Mouse (Mus musculus): Measurements from ENCODE around the gene Gm12248.

Gene Gm12248

GRCm38 (mm10) chr11:58039027-58039426 is 53.9 kb downstream of the Gm12248 start:
- DNase-seq (ENCODE audit: extremely low read depth, low read depth), result no peak

GRCm38 (mm10) chr11:58033635-58034034 is 59.3 kb downstream of the Gm12248 start:
- DNase-seq (ENCODE audit: extremely low read depth, low read depth), result no peak

GRCm38 (mm10) chr11:58031176-58031575 is 61.8 kb downstream of the Gm12248 start:
- DNase-seq (ENCODE audit: extremely low read depth, low read depth), result no peak

GRCm38 (mm10) chr11:58029869-58030268 is 63.1 kb downstream of the Gm12248 start:
- DNase-seq (ENCODE audit: extremely low read depth, low read depth), result no peak

GRCm38 (mm10) chr11:58028981-58029380 is 64.0 kb downstream of the Gm12248 start:
- DNase-seq (ENCODE audit: extremely low read depth, low read depth), result no peak

- no peak for DNase-seq (ENCODE audit: extremely low read depth, low read depth)
Measured at GRCm38 (mm10) chr11:58026860-58027259, 66.1 kb downstream of the Gm12248 start.

DNA sequence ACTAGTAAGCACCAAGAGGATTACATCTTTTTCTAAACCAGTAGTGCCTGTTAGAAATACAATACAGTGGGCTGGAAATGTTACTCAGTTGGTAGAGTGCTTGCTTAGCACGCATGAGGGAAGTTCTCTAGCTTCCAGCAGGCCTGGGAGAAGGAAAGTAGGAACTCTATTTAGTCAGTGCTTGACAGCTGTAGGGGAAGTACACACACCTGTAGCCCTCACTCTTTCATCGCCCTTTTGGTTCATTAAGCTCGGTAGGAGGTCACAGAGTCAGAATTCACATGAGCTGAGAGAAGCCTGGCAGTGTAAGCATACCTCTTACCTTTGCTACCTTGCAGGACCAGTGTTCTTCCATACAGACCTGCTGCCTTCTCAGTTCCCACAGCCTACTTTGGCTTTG is 66.6 kb downstream of the Gm12248 start:
- DNase-seq (ENCODE audit: extremely low read depth, low read depth), result no peak

DNA sequence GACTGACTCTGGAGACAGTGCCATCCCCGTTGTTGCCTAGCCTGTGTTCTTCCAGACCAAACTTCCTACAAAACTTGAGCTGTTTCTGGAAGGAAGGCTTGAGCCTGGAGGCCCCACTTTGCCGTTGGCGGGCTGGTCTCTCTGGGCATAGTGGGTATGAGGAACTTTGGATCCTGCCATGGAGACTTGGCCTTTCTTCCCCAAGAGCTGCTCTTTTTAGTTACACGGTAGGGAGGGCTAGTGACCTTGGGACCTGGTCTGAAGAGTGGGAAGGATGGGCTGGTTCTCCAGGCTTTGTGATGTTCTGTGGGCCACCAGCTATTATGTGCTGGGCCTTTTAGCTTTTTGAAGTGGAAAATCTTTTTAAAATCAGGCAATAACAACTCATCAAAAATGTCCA is 67.1 kb downstream of the Gm12248 start:
- DNase-seq (ENCODE audit: extremely low read depth, low read depth), result no peak

DNA sequence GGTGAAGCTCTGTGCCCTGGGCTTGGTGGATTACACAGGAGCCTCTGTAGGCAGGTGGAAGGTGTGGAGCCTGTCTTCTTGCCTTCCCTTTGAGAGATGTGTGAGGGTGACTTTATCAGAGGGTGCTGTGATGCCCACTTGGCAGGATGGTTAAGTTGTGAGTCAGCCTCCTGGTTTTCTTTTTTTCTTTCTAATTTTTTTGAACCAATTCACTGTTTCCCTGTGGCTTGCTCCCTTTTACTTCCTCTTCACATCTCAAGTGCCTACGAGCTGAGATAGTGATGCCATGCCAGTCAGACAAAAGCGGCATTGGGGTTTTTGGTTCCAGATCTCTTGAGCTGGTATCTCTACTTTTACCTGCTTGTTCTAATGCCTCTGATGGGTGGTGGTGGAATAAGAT is 68.3 kb downstream of the Gm12248 start:
- no peak for DNase-seq (ENCODE audit: extremely low read depth, low read depth)

DNA sequence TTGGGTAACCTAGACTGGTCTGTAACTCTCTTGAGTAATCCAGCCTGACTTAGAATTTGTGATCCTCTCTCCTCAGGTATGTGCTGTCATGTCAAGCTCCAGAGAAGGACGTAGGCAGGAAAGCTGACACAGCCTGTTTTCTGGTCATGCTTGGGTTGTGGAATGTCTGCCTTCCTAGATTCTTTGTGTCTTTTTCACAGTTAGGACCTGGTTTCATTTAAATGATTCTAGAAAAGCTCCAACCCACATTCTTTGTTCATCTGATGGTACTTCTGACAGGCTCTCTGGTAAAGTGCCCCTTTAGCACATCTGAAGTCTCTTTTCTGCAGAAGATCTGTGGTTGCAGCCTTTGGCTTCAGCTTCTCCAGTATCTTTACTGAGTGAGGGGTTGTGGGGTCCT is 68.7 kb downstream of the Gm12248 start:
- DNase-seq (ENCODE audit: extremely low read depth, low read depth), result no peak

DNA sequence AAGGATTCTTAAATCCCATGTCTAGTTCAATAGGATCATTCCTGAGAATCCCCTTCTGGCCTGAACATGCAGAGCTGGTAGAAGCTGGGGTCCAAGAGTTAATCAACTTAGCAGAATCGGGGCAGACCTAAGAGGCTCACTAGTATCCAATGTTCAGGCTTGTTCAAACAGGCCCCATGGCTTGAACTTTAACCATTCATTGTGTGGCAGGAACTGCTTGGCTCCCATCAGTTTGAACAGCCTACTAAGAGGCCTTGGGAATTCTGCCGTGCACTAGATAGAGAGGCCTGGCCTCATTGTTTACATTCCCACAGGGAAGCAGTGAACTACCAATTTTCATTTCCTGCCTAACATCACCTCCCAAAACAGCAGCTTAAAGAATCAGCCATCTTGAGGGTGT is 71.3 kb downstream of the Gm12248 start:
- no peak for DNase-seq (ENCODE audit: extremely low read depth, low read depth)

DNA sequence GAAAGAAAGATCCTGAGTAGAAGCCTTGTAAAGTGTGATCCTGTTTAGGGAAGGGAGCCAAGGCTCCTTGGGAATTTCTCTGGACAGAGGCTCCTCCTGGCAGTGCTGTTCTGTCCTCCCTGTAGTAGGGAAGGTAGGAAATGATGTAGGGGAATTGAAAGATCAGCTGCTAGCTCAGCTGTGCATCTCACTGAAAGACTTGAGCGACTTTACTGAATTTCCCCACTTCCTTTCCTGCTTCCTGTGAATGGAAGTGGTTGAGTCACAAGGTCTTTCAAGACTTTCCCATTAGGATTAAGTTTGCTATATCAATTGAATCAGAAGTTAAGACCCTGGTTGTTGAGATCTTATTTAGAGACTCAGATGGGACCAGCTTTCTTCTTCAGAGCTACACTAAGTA is 71.8 kb downstream of the Gm12248 start:
- no peak for DNase-seq (ENCODE audit: extremely low read depth, low read depth)

- no peak for DNase-seq (ENCODE audit: extremely low read depth, low read depth)
Measured at GRCm38 (mm10) chr11:58018701-58019100, 74.2 kb downstream of the Gm12248 start.

DNA sequence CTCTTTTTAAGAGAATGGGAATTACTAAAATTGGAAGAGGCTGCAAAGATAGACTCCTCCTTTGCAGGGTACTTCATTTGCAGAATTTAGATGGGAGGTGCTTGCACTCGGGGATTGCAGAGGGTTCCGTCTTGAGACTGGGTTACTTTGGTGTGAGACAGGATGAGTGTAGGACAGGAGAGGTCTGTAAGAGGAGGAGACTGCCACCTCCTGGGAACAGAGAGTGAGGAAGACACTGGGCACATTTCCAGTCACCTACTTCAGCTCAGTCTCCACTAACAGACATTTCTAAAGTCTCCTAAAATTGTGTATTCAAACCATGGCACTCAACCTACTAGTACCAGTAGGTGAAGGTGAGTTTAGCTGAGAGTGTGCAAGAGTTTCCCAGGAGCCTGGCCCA is 74.6 kb downstream of the Gm12248 start:
- DNase-seq (ENCODE audit: extremely low read depth, low read depth), result no peak

GRCm38 (mm10) chr11:58017422-58017821 is 75.5 kb downstream of the Gm12248 start:
- DNase-seq (ENCODE audit: extremely low read depth, low read depth), result no peak

DNA sequence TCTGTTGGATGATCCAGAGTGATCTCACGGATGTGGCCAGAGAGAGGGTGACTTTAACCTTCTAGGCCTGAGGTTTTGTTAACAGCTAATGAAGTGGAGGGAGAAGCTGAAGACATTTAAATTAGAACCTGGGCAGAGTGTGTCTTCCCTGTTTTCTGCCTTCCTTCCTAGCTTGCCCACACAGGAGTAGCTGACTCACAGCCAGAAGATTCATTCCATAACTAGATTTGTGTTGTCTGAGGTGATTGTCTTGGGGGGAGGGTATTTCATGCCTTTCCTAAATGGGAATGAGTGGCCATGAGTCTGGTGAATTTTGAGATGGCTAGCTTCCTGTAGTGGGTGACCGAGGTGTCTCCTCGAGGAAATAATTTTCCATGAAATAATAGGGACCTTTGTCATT is 76.6 kb downstream of the Gm12248 start:
- no peak for DNase-seq (ENCODE audit: extremely low read depth, low read depth)

DNA sequence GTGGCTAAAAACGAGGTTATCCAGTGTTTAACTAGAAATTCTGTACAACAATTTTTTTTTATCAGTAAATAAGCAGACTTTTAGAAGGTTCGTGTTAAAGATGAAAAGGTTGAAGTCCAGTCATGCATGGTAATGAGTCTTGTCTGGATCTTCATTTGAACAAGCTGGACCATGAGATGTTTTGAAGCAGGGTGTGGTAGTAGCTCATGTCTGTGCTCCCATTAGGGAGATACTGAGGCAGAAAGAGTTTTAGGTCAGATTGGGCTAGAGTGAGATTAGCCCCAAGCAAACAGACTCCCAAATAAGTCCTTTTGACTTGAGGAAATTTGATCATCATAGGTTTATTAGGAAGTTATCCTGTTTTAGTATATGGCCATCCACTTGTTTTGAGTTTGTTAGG is 77.6 kb downstream of the Gm12248 start:
- DNase-seq (ENCODE audit: extremely low read depth, low read depth), result no peak

DNA sequence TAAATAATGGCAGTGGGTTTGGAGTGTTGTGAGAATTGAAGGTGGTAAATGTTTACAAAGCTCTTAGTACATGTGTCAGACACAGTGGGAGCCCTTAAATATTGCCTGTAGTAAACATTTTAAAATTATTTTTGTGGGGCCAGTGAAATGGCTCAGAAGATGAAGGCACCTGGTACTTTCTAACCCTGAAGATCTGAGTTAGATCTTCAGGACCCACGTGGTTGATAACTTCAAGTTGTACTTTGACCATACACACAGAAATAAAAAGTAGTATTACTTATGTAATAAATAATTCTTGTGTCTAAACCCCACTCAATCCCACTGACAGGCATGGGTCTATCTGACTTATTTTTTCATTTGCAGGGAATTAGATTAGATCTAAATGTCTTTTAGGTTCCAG is 78.3 kb downstream of the Gm12248 start:
- DNase-seq (ENCODE audit: extremely low read depth, low read depth), result no peak

Data from MEL-GATA-1-ER (cell line).